Mouse (Mus musculus): ENCODE data around the gene Taok2. TPM values are rescaled to one million over a fixed set of nuclear protein-coding genes. Genes with fewer than 3 reads are reported as not detected.

Taok2 gene
- polyA plus RNA-seq, 1 experiment from 2014 or later, result 66.6 TPM

GRCm38 (mm10) chr7:126867534-126867933 lies 17.0 kb downstream of the Taok2 start:
- Histone ChIP-seq H3K9me3 (replicated peaks) (no peaks in the 10 kb centered on the region), H3K4me2 (replicated peaks) (no peak overlapping the region), H3K27me3 (no peaks in the 10 kb centered on the region), H3K27ac (no peak overlapping the region), H3K9ac (no peak overlapping the region), H3K4me1 (peaks cover 20% of the 10 kb centered on the region), H3K4me3 (no peak overlapping the region), H3K36me3 (peaks cover 88% of the 10 kb centered on the region)
- 92% methylated on average over 2 of the region's 2 CpGs for WGBS
- no peak for ATAC-seq (ENCODE audit: low FRiP score)

GRCm38 (mm10) chr7:126863791-126864190 lies 20.7 kb downstream of the Taok2 start:
- Histone ChIP-seq H3K4me2 (replicated peaks) (peak overlapping the region; percentile 81), H3K27me3 (no peaks in the 10 kb centered on the region), H3K36me3 (peaks cover 57% of the 10 kb centered on the region), H3K9me3 (replicated peaks) (no peaks in the 10 kb centered on the region), H3K27ac (peak overlapping the region; percentile 62), H3K4me3 (peak overlapping the region; percentile 63), H3K4me1 (peaks cover 29% of the 10 kb centered on the region), H3K9ac (peak overlapping the region; percentile 72)
- no peak for ATAC-seq (ENCODE audit: low FRiP score)
- WGBS, result 58% methylated on average over 6 of the region's 6 CpGs

GRCm38 (mm10) chr7:126862147-126862784 lies 22.2 kb downstream of the Taok2 start, which contains the start of gene Ino80e:
Gene Ino80e (minus strand): TSS chr7:126862377.
- Histone ChIP-seq H3K4me3 (peak within 1 kb of the TSS; percentile 63), H3K36me3 (peaks cover 55% of the 10 kb centered on the region), H3K9ac (peak within 1 kb of the TSS; percentile 72), H3K27me3 (no peaks in the 10 kb centered on the region), H3K4me1 (peaks cover 29% of the 10 kb centered on the region), H3K27ac (peak within 1 kb of the TSS; percentile 77), H3K9me3 (replicated peaks) (no peaks in the 10 kb centered on the region), H3K4me2 (replicated peaks) (peak within 1 kb of the TSS; percentile 81)
- WGBS, result under 1% methylated on average over 41 of the region's 41 CpGs
- peak; percentile 72 for ATAC-seq (ENCODE audit: low FRiP score)

- peak within 1 kb of the TSS; percentile 81 for H3K4me2 ChIP-seq (replicated peaks)
- H3K4me1 ChIP-seq, result peaks cover 29% of the 10 kb centered on the region
- peak within 1 kb of the TSS; percentile 63 for H3K4me3 ChIP-seq
- H3K9me3 ChIP-seq (replicated peaks), result no peaks in the 10 kb centered on the region
- H3K27me3 ChIP-seq, result no peaks in the 10 kb centered on the region
- 3% methylated on average over 42 of the region's 42 CpGs for WGBS
- H3K9ac ChIP-seq, result peak within 1 kb of the TSS; percentile 72
- ATAC-seq (ENCODE audit: low FRiP score), result peak; percentile 90
- peaks cover 55% of the 10 kb centered on the region for H3K36me3 ChIP-seq
- peak within 1 kb of the TSS; percentile 77 for H3K27ac ChIP-seq
These were observed 22.9 kb downstream of the Taok2 start, which contains the start of gene Hirip3 for GRCm38 (mm10) chr7:126861429-126862130. Gene Hirip3 (plus strand): TSS chr7:126861972.

- WGBS, result 72% methylated on average over 5 of the region's 5 CpGs
- H3K36me3 ChIP-seq, result peaks cover 55% of the 10 kb centered on the region
- no peak for ATAC-seq (ENCODE audit: low FRiP score)
These were observed 23.5 kb downstream of the Taok2 start for GRCm38 (mm10) chr7:126860987-126861386.

GRCm38 (mm10) chr7:126856741-126857420 lies 27.6 kb downstream of the Taok2 start:
- Histone ChIP-seq H3K4me1 (peaks cover 7% of the 10 kb centered on the region), H3K4me3 (no peak overlapping the region), H3K27me3 (no peaks in the 10 kb centered on the region), H3K9ac (no peak overlapping the region), H3K27ac (no peak overlapping the region), H3K9me3 (replicated peaks) (no peaks in the 10 kb centered on the region), H3K36me3 (peaks cover 72% of the 10 kb centered on the region), H3K4me2 (replicated peaks) (no peak overlapping the region)
- WGBS, result 73% methylated on average over 9 of the region's 9 CpGs
- no peak for ATAC-seq (ENCODE audit: low FRiP score)

More at GRCm38 (mm10) chr7:126860987-126861386, 23.5 kb downstream of the Taok2 start:
- H3K9ac ChIP-seq, result peak overlapping the region; percentile 66
- H3K27me3 ChIP-seq, result no peaks in the 10 kb centered on the region
- no peak overlapping the region for H3K27ac ChIP-seq
- peak overlapping the region; percentile 63 for H3K4me3 ChIP-seq
- no peaks in the 10 kb centered on the region for H3K9me3 ChIP-seq (replicated peaks)
- H3K4me1 ChIP-seq, result peaks cover 29% of the 10 kb centered on the region
- H3K4me2 ChIP-seq (replicated peaks), result peak overlapping the region; percentile 81

- no peak overlapping the region for H3K4me3 ChIP-seq
- no peak overlapping the region for H3K4me2 ChIP-seq (replicated peaks)
- H3K36me3 ChIP-seq, result peaks cover 76% of the 10 kb centered on the region
- 81% methylated on average over 3 of the region's 3 CpGs for WGBS
- no peak overlapping the region for H3K27ac ChIP-seq
- ATAC-seq (ENCODE audit: low FRiP score), result no peak
- peaks cover 4% of the 10 kb centered on the region for H3K27me3 ChIP-seq
- peak overlapping the region; percentile 35 for H3K9ac ChIP-seq
- no peaks in the 10 kb centered on the region for H3K9me3 ChIP-seq (replicated peaks)
- 0 out of 2 replicates have a peak, but pooled peaks cover 3% of the 10 kb centered on the region for H3K4me1 ChIP-seq
These were observed 28.9 kb downstream of the Taok2 start for GRCm38 (mm10) chr7:126855641-126856040.

GRCm38 (mm10) chr7:126853454-126853853 lies 31.0 kb downstream of the Taok2 start:
- 90% methylated on average over 5 of the region's 5 CpGs for WGBS
- Histone ChIP-seq H3K4me1 (peaks cover 10% of the 10 kb centered on the region), H3K36me3 (peaks cover 66% of the 10 kb centered on the region), H3K4me2 (replicated peaks) (no peak overlapping the region), H3K9ac (no peak overlapping the region), H3K27ac (no peak overlapping the region), H3K27me3 (peaks cover 26% of the 10 kb centered on the region), H3K9me3 (replicated peaks) (no peaks in the 10 kb centered on the region), H3K4me3 (no peak overlapping the region)
- ATAC-seq (ENCODE audit: low FRiP score), result no peak

- Histone ChIP-seq H3K4me1 (peaks cover 23% of the 10 kb centered on the region), H3K27ac (no peak overlapping the region), H3K4me2 (replicated peaks) (no peak overlapping the region), H3K27me3 (peaks cover 44% of the 10 kb centered on the region), H3K4me3 (no peak overlapping the region), H3K36me3 (peaks cover 46% of the 10 kb centered on the region), H3K9me3 (replicated peaks) (no peaks in the 10 kb centered on the region), H3K9ac (no peak overlapping the region)
- 35% methylated on average over 12 of the region's 12 CpGs for WGBS
- ATAC-seq (ENCODE audit: low FRiP score), result no peak
These were observed 33.3 kb downstream of the Taok2 start for GRCm38 (mm10) chr7:126851192-126851591.

GRCm38 (mm10) chr7:126850161-126850560 lies 34.3 kb downstream of the Taok2 start:
- Histone ChIP-seq H3K9ac (no peak overlapping the region), H3K36me3 (peaks cover 36% of the 10 kb centered on the region), H3K4me1 (peaks cover 23% of the 10 kb centered on the region), H3K4me2 (replicated peaks) (no peak overlapping the region), H3K4me3 (no peak overlapping the region), H3K27ac (no peak overlapping the region), H3K9me3 (replicated peaks) (no peaks in the 10 kb centered on the region), H3K27me3 (peaks cover 44% of the 10 kb centered on the region)
- no peak for ATAC-seq (ENCODE audit: low FRiP score)
- WGBS, result 86% methylated on average over 6 of the region's 6 CpGs

- peak overlapping the region; percentile 78 for H3K9ac ChIP-seq
- peaks cover 23% of the 10 kb centered on the region for H3K36me3 ChIP-seq
- no peak; the same call in 1 of the 2 replicates for ATAC-seq (ENCODE audit: low FRiP score)
- no peak overlapping the region for H3K27ac ChIP-seq
- peak overlapping the region; percentile 100 for H3K4me2 ChIP-seq (replicated peaks)
- H3K27me3 ChIP-seq, result peaks cover 44% of the 10 kb centered on the region
- H3K4me1 ChIP-seq, result peaks cover 23% of the 10 kb centered on the region
- H3K4me3 ChIP-seq, result peak overlapping the region; percentile 59
- WGBS, result 25% methylated on average over 10 of the region's 10 CpGs
- no peaks in the 10 kb centered on the region for H3K9me3 ChIP-seq (replicated peaks)
These were observed 35.7 kb downstream of the Taok2 start for GRCm38 (mm10) chr7:126848794-126849193.
